Mouse (Mus musculus) brain, embryonic 14.5 days (tissue): ENCODE results near the gene Tiam2.

Source experiments
- CTCF ChIP-seq: fragments of 200-500 bp; IDR thresholded peaks from 2 replicates; pipeline ENCODE4 v1.5.1; 2012; ENCODE audit warnings: inconsistent platforms, mild to moderate bottlenecking, moderate library complexity, borderline replicate concordance; ENCODE audit not compliant: insufficient read depth, insufficient read length; ENCODE audit errors: extremely low read depth
- POLR2A ChIP-seq: fragments of 200-500 bp; IDR thresholded peaks from 2 replicates; pipeline ENCODE4 v1.6.1; 2012; ENCODE audit warnings: mild to moderate bottlenecking, inconsistent platforms, borderline replicate concordance; ENCODE audit not compliant: poor library complexity, insufficient read depth, insufficient read length, severe bottlenecking; ENCODE audit errors: extremely low read depth

DNA sequence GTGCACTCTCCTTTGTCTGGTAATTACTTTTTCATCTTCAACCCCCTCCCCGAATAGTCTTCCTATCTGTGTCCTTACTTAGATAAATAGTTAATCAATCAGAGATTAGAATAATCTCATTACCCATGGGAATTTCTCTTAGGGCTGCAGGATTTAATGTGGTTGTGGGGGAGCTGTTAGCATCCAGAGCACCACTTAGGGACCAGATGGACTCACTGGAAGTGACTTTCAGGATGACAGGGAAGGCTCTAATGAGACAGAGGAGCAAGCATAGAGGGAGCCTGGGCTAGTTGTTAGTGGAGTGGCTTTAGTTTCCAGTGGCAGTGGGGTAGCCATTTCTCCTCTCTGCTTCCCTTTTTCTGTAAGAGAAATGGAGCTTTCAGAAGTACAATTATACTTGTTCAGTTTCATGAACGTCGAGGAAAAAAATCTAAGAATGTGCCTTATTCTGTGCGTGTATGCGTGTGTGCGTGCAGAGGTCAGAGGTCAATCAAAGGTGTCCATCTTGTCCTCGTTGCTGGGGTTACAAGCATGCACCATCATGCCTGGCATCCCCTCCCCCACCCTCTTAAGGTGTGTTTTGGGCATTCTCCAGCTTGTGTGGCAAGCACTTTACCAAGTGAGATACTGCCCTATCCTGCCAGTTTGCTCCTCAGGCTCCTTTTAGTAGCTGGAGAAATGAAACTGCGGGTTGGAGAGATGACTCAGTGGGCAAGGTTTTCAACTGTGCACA, 30.4 kb downstream of the Tiam2 start:
- no peak for TF ChIP-seq CTCF
- TF ChIP-seq POLR2A, result no peak
